Mouse (Mus musculus): ENCODE results near the gene 1700037C18Rik. TPM values are rescaled to one million over a fixed set of nuclear protein-coding genes. Genes with fewer than 3 reads are reported as not detected.

1700037C18Rik gene
- 6.5 TPM for polyA plus RNA-seq (2017; shearing (Covaris generic))

GRCm38 (mm10) chr16:3908537-3909111 is at the start of gene 1700037C18Rik, which contains the start of gene Cluap1:
TSS of gene 1700037C18Rik (minus strand) at chr16:3908689.
TSS of gene Cluap1 (plus strand) at chr16:3908801.

GRCm38 (mm10) chr16:3884201-3885064 is 24.1 kb downstream of the 1700037C18Rik start, which contains the start of the genes Zfp597 and Gm20695:
TSS of gene Zfp597 (minus strand) at chr16:3884561.
TSS of gene Gm20695 (plus strand) at chr16:3884648.

DNA sequence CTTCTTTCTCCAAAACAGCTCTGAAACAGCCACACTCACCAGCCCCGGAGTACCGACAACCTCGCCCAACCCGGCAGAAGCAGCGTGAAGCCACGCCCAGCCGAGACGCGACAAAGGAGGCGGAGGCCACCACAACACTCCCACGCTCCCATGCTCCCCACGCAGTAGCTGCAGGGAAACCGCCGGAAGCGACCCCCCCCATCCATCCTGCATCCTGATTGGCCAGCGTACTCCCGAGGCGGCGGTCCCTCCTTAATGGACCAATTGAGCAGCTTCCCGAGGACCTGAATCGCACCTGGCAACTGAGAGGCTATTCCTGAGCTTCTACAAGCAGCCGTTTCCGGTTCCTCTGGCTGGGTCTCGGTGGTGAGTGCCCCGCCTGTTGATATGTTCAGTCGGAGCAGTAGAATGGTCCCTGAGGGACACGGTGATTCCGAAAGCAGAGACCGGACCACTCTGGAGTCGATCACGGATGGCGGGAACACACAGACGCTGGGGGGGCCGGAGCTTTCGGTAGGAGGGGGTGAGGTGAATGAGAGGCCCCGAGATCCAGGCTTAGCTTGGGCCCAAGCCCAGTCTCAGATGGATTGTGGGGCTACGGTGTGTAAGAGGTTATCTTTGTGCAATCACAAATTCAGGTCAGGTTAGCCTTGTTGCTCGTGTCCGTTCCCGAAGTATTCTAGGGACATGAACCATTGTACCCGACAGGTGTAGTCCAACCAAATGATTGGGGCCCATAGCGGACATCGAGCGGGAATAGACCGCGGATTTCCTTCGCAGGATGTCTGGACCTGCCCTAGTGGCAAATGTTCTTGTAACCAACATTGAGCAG is 36.1 kb downstream of the 1700037C18Rik start, which contains the start of gene Naa60:
Gene Naa60, plus strand, starts transcription at position 160 of the 832 bp plus-strand sequence.

DNA sequence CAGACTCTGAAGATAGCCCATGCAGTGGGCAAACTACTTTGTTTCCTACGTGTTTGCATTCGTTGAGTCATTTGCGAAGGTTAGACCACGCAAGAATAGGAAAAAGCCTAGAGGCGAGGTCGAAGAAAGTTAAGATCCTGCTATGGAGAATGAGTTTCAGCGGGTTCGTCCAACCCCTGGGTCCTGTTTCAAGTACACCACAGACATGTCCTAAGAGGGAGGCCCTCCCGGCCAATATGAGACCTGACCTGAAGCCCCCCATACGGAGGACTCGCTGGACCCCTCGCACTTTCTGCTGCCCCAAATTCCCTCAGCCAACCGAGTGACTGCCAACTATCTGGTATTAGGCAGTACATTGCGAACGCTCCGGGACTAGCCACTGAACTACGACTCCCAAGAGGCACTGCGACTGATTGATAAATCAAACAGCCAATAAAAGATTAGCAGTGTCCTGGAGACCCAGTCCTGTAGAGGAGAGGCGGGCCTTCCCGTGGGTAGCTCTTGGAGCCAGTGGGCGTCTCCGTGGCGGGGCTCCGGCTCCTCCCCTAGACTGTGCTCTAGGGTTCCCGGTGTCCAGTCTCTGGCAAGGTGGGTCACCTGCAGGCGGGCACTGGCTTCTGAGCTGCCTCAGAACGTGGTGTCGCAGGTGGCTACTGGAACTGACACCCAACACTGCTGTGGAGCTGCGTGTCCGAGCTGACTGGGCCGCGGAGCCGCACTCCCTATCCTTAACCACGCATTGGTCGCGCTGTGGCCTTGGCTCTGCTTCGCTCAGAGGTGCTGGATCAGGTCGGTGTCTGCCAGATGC is 61.6 kb downstream of the 1700037C18Rik start, which contains the start of gene Zfp174:
Gene Zfp174, plus strand, starts transcription at position 558 of the 808 bp plus-strand sequence.

Other genes with a start within 250 kb of the 1700037C18Rik start
- gene Mefv, start 190.6 kb downstream of the 1700037C18Rik start, polyA plus RNA-seq (2017; shearing (Covaris generic)) = not detected
- gene Zfp263, start 164.6 kb downstream of the 1700037C18Rik start, polyA plus RNA-seq (2017; shearing (Covaris generic)) = 73.5 TPM
- gene Olfr15, start 77.8 kb downstream of the 1700037C18Rik start, polyA plus RNA-seq (2017; shearing (Covaris generic)) = 0.19 TPM
- gene Zfp174, start 61.4 kb downstream of the 1700037C18Rik start, polyA plus RNA-seq (2017; shearing (Covaris generic)) = 0.50 TPM
- 87.3 TPM for gene Naa60, start 36.3 kb downstream of the 1700037C18Rik start, polyA plus RNA-seq (2017; shearing (Covaris generic))
- 10.5 TPM for gene Zfp597, start 24.1 kb downstream of the 1700037C18Rik start, polyA plus RNA-seq (2017; shearing (Covaris generic))
- gene Gm20695, start 24.0 kb downstream of the 1700037C18Rik start, polyA plus RNA-seq (2017; shearing (Covaris generic)) = not detected
- gene Cluap1, start 112 bp upstream of the 1700037C18Rik start, polyA plus RNA-seq (2017; shearing (Covaris generic)) = 9.6 TPM
- 55.6 TPM for gene Nlrc3, start 67.9 kb upstream of the 1700037C18Rik start, polyA plus RNA-seq (2017; shearing (Covaris generic))
- 36.7 TPM for gene Slx4, start 95.1 kb upstream of the 1700037C18Rik start, polyA plus RNA-seq (2017; shearing (Covaris generic))
- 8.9 TPM for gene Dnase1, start 128.3 kb upstream of the 1700037C18Rik start, polyA plus RNA-seq (2017; shearing (Covaris generic))
- 63.1 TPM for gene Trap1, start 169.1 kb upstream of the 1700037C18Rik start, polyA plus RNA-seq (2017; shearing (Covaris generic))